Mouse (Mus musculus): ENCODE data around the gene Olfr1123.
"Not testable (repeated sequence)": the region's sequence is repeated elsewhere in the genome, so short reads cannot be mapped to it uniquely, and the experiment has no call there.

DNA sequence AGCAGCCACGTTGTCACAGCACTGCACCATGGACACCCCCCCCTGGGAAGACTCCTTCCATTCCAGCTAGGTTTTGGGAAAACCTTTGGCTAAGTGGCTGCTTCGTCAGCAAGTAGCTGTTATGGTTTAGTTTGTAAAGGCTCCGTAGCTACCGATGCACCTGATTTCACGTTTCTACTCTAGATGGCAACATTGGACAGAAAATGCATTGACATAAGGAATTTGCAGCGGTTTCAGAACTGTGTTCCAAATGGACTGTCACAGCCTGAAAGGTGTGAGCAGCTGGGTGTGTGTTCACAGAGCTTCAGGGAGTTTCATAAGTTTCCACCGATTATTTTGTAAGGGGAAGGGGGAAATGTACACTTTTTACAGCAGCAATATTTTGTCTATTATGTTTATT is 21.7 kb upstream of the Olfr1123 start:
- TF ChIP-seq CTCF (conservative IDR thresholded peaks at IDR 0.05; ENCODE audit: low read length); POU5F1 (IDR thresholded peaks at IDR 0.05; ENCODE audit: borderline replicate concordance, low read length): not testable (repeated sequence)

Data from E14TG2a.4 (cell line).